Mouse (Mus musculus) thymus, postnatal 25 days (tissue): ENCODE results near the gene Gm17268.

Experiments
- DNase-seq: peaks from one replicate; pipeline ENCODE4 v3.0.0; 2022

The Gm17268 gene

GRCm38 (mm10) chr11:82038535-82038934 is at the start of gene Gm17268:
Gene Gm17268, minus strand, starts transcription at chr11:82038562.
- no peak for DNase-seq

- DNase-seq: no peak
Measured at GRCm38 (mm10) chr11:82084360-82084759, 46.0 kb upstream of the Gm17268 start.

GRCm38 (mm10) chr11:82080865-82081264 is 42.5 kb upstream of the Gm17268 start:
- DNase-seq: no peak

GRCm38 (mm10) chr11:82078136-82078730 is 39.9 kb upstream of the Gm17268 start:
- DNase-seq: no peak

- no peak for DNase-seq
Measured at GRCm38 (mm10) chr11:82077031-82077430, 38.7 kb upstream of the Gm17268 start.

- no peak for DNase-seq
Measured at GRCm38 (mm10) chr11:82073686-82074085, 35.3 kb upstream of the Gm17268 start.

- DNase-seq: no peak
Measured at GRCm38 (mm10) chr11:82072984-82073383, 34.6 kb upstream of the Gm17268 start.

GRCm38 (mm10) chr11:82072374-82072773 is 34.0 kb upstream of the Gm17268 start:
- DNase-seq: no peak

GRCm38 (mm10) chr11:82071076-82071475 is 32.7 kb upstream of the Gm17268 start:
- DNase-seq: no peak

- DNase-seq: no peak
Measured at GRCm38 (mm10) chr11:82066953-82067571, 28.7 kb upstream of the Gm17268 start.

GRCm38 (mm10) chr11:82063454-82063853 is 25.1 kb upstream of the Gm17268 start:
- DNase-seq: no peak

GRCm38 (mm10) chr11:82062226-82062625 is 23.9 kb upstream of the Gm17268 start:
- no peak for DNase-seq

GRCm38 (mm10) chr11:82057646-82058045 is 19.3 kb upstream of the Gm17268 start, which contains the start of gene Ccl11:
Gene Ccl11, plus strand, starts transcription at chr11:82057823.
- no peak for DNase-seq

GRCm38 (mm10) chr11:82053849-82054248 is 15.5 kb upstream of the Gm17268 start:
- no peak for DNase-seq

- DNase-seq: peak; percentile 46
Measured at GRCm38 (mm10) chr11:82047746-82048415, 9.5 kb upstream of the Gm17268 start.

- DNase-seq: no peak
Measured at GRCm38 (mm10) chr11:82045471-82045870, 7.1 kb upstream of the Gm17268 start, which contains the start of gene Ccl7. Gene Ccl7, plus strand, starts transcription at chr11:82045712.

GRCm38 (mm10) chr11:82041671-82042080 is 3.3 kb upstream of the Gm17268 start:
- no peak for DNase-seq

GRCm38 (mm10) chr11:82039132-82039660 is 834 bp upstream of the Gm17268 start:
- no peak for DNase-seq

- DNase-seq: no peak
Measured at GRCm38 (mm10) chr11:82035857-82036256, 2.5 kb downstream of the Gm17268 start.

GRCm38 (mm10) chr11:82035356-82035755 is 3.0 kb downstream of the Gm17268 start, which contains the start of gene Ccl2:
Gene Ccl2, plus strand, starts transcription at chr11:82035571.
- no peak for DNase-seq

- no peak for DNase-seq
Measured at GRCm38 (mm10) chr11:82034446-82034845, 3.9 kb downstream of the Gm17268 start.

- no peak for DNase-seq
Measured at GRCm38 (mm10) chr11:82032678-82033344, 5.6 kb downstream of the Gm17268 start.

- no peak for DNase-seq
Measured at GRCm38 (mm10) chr11:82032136-82032535, 6.2 kb downstream of the Gm17268 start.
